Mouse (Mus musculus) forebrain, embryonic 11.5 days (tissue): ENCODE results near the gene Polg. TPM values are rescaled to one million over a fixed set of nuclear protein-coding genes. Genes with fewer than 3 reads are reported as not detected.

Experiments used
- ATAC-seq: fragments of 200-750 bp; cut with Nextera tagmentation; replicated peaks from 2 replicates; pipeline ENCODE4 v1.8.0; 2017; ENCODE audit warnings: moderate TSS enrichment; ENCODE audit not compliant: low FRiP score
- DNase-seq: peaks from one replicate; pipeline ENCODE4 v3.0.0-alpha.2; 2017; ENCODE audit warnings: low spot score
- H3K27ac ChIP-seq: fragments of 300-500 bp; sonication (generic); 2 replicates; pipeline ENCODE4 v1.5.1; 2014; ENCODE audit warnings: low read depth, low read length
- H3K27me3 ChIP-seq: fragments of 300-500 bp; sonication (generic); 2 replicates; pipeline ENCODE4 v1.6.1; 2014; ENCODE audit warnings: mild to moderate bottlenecking, low read length, mixed read lengths; ENCODE audit not compliant: control insufficient read depth, insufficient read depth
- H3K36me3 ChIP-seq: fragments of 300-500 bp; sonication (generic); 2 replicates; pipeline ENCODE4 v1.6.1; 2014; ENCODE audit warnings: mild to moderate bottlenecking, low read length, moderate library complexity, mixed read lengths; ENCODE audit not compliant: control insufficient read depth, insufficient read depth
- H3K4me1 ChIP-seq: fragments of 300-500 bp; sonication (generic); replicated peaks from 2 replicates; pipeline ENCODE4 v1.6.1; 2014; ENCODE audit warnings: low read length, mixed read lengths; ENCODE audit not compliant: control insufficient read depth, insufficient read depth
- H3K4me2 ChIP-seq: fragments of 300-500 bp; sonication (generic); 2 replicates; pipeline ENCODE4 v1.6.1; 2014; ENCODE audit warnings: low read depth, mild to moderate bottlenecking, low read length, moderate library complexity, mixed read lengths; ENCODE audit not compliant: severe bottlenecking
- H3K4me3 ChIP-seq: fragments of 300-500 bp; sonication (generic); 2 replicates; pipeline ENCODE4 v1.5.1; 2014; ENCODE audit warnings: low read depth, low read length
- H3K9ac ChIP-seq: fragments of 300-500 bp; sonication (generic); 2 replicates; pipeline ENCODE4 v1.6.1; 2014; ENCODE audit warnings: low read length
- H3K9me3 ChIP-seq: fragments of 300-500 bp; sonication (generic); 2 replicates; pipeline ENCODE4 v1.6.1; 2016; ENCODE audit warnings: low read length, mixed read lengths; ENCODE audit not compliant: control insufficient read depth
- WGBS: fragments of 180-500 bp; shearing (Covaris S2); extraction: QIAGEN DNeasy Blood & Tissue Kit; methylation state at CpG from one replicate; pipeline ENCODE4 v1.1.7; 2014; 5-methylcytosine and 5-hydroxymethylcytosine counted together
- polyA plus RNA-seq: library from polyadenylated mRNA; unstranded; fragments of >200 nt; fragmentation: Nextera tagmentation; extraction: Ambion mirVana; gene quantifications from 2 replicates; pipeline ENCODE4 v1.2.1, GENCODE M21; 2014

Gene Polg
- polyA plus RNA-seq, 1 experiment from 2014 or later, result 48.5 TPM

GRCm38 (mm10) chr7:79474831-79475399 lies 8.8 kb upstream of the Polg start:
- H3K4me3 ChIP-seq, result no peak overlapping the region
- H3K9ac ChIP-seq, result no peak overlapping the region
- 73% methylated on average over 5 of the region's 5 CpGs for WGBS
- no peaks in the 10 kb centered on the region for H3K27me3 ChIP-seq
- H3K4me1 ChIP-seq, result no peaks in the 10 kb centered on the region
- ATAC-seq (no peak), DNase-seq (no peak)
- no peak overlapping the region for H3K27ac ChIP-seq
- no peaks in the 10 kb centered on the region for H3K36me3 ChIP-seq
- H3K4me2 ChIP-seq, result no peak overlapping the region
- H3K9me3 ChIP-seq, result no peaks in the 10 kb centered on the region

- 90% methylated on average over 9 of the region's 9 CpGs for WGBS
- no peak overlapping the region for H3K9ac ChIP-seq
Measured at GRCm38 (mm10) chr7:79473496-79474194, 7.5 kb upstream of the Polg start.

GRCm38 (mm10) chr7:79472792-79473191 lies 6.6 kb upstream of the Polg start:
- WGBS, result 48% methylated on average over 2 of the region's 2 CpGs

More at GRCm38 (mm10) chr7:79473496-79474194, 7.5 kb upstream of the Polg start:
- H3K4me2 ChIP-seq, result no peak overlapping the region
- no peak overlapping the region for H3K27ac ChIP-seq
- no peaks in the 10 kb centered on the region for H3K4me1 ChIP-seq
- H3K36me3 ChIP-seq, result no peaks in the 10 kb centered on the region
- no peaks in the 10 kb centered on the region for H3K9me3 ChIP-seq
- DNase-seq (no peak), ATAC-seq (no peak)
- H3K4me3 ChIP-seq, result no peak overlapping the region
- no peaks in the 10 kb centered on the region for H3K27me3 ChIP-seq

GRCm38 (mm10) chr7:79471436-79471835 lies 5.3 kb upstream of the Polg start:
- no peaks in the 10 kb centered on the region for H3K9me3 ChIP-seq
- 76% methylated on average over 7 of the region's 7 CpGs for WGBS
- no peak overlapping the region for H3K9ac ChIP-seq
- H3K36me3 ChIP-seq, result no peaks in the 10 kb centered on the region
- no peak overlapping the region for H3K4me2 ChIP-seq
- DNase-seq, result no peak
- H3K27ac ChIP-seq, result no peak overlapping the region
- H3K4me1 ChIP-seq, result no peaks in the 10 kb centered on the region
- no peak for ATAC-seq
- H3K4me3 ChIP-seq, result no peak overlapping the region
- no peaks in the 10 kb centered on the region for H3K27me3 ChIP-seq

More at GRCm38 (mm10) chr7:79472792-79473191, 6.6 kb upstream of the Polg start:
- Histone ChIP-seq H3K9ac (no peak overlapping the region), H3K4me1 (no peaks in the 10 kb centered on the region), H3K4me3 (no peak overlapping the region), H3K36me3 (no peaks in the 10 kb centered on the region), H3K4me2 (no peak overlapping the region), H3K27ac (no peak overlapping the region), H3K27me3 (no peaks in the 10 kb centered on the region), H3K9me3 (no peaks in the 10 kb centered on the region)
- DNase-seq (no peak), ATAC-seq (no peak)

GRCm38 (mm10) chr7:79470718-79471117 lies 4.6 kb upstream of the Polg start:
- 69% methylated on average over 3 of the region's 3 CpGs for WGBS
- Histone ChIP-seq H3K27me3 (no peaks in the 10 kb centered on the region), H3K4me1 (no peaks in the 10 kb centered on the region), H3K36me3 (no peaks in the 10 kb centered on the region), H3K9ac (no peak overlapping the region), H3K4me3 (no peak overlapping the region), H3K9me3 (no peaks in the 10 kb centered on the region), H3K4me2 (no peak overlapping the region), H3K27ac (no peak overlapping the region)
- ATAC-seq, result no peak
- no peak for DNase-seq

- Histone ChIP-seq H3K9me3 (no peaks in the 10 kb centered on the region), H3K9ac (no peak overlapping the region), H3K4me1 (peaks cover 5% of the 10 kb centered on the region; the same call in 1 of the 2 replicates), H3K4me3 (no peak overlapping the region), H3K36me3 (no peaks in the 10 kb centered on the region), H3K27me3 (no peaks in the 10 kb centered on the region), H3K4me2 (no peak overlapping the region), H3K27ac (no peak overlapping the region)
- 81% methylated on average over 5 of the region's 5 CpGs for WGBS
- no peak for ATAC-seq
- no peak for DNase-seq
Measured at GRCm38 (mm10) chr7:79469766-79470165, 3.6 kb upstream of the Polg start.

- H3K27ac ChIP-seq, result no peak overlapping the region
- H3K9me3 ChIP-seq, result no peaks in the 10 kb centered on the region
- H3K4me1 ChIP-seq, result peaks cover 12% of the 10 kb centered on the region
- H3K36me3 ChIP-seq, result no peaks in the 10 kb centered on the region
- no peak for ATAC-seq
- no peak overlapping the region for H3K4me3 ChIP-seq
- H3K4me2 ChIP-seq, result no peak overlapping the region
- no peak overlapping the region for H3K9ac ChIP-seq
- no peak for DNase-seq
- 44% methylated on average over 8 of the region's 8 CpGs for WGBS
- no peaks in the 10 kb centered on the region for H3K27me3 ChIP-seq
Measured at GRCm38 (mm10) chr7:79468994-79469393, 2.8 kb upstream of the Polg start.

GRCm38 (mm10) chr7:79467951-79468350 lies 1.8 kb upstream of the Polg start:
- Histone ChIP-seq H3K36me3 (no peaks in the 10 kb centered on the region), H3K4me2 (peak overlapping the region; percentile 31; the same call in 1 of the 2 replicates), H3K4me3 (peak overlapping the region; percentile 6; the same call in 1 of the 2 replicates), H3K9ac (no peak overlapping the region), H3K9me3 (no peaks in the 10 kb centered on the region), H3K27me3 (no peaks in the 10 kb centered on the region), H3K4me1 (peaks cover 12% of the 10 kb centered on the region), H3K27ac (no peak overlapping the region)
- DNase-seq (no peak), ATAC-seq (no peak)
- WGBS, result 20% methylated on average over 2 of the region's 6 CpGs
